Mouse (Mus musculus): Measurements from ENCODE around the gene Smoc1.

Smoc1 gene

DNA sequence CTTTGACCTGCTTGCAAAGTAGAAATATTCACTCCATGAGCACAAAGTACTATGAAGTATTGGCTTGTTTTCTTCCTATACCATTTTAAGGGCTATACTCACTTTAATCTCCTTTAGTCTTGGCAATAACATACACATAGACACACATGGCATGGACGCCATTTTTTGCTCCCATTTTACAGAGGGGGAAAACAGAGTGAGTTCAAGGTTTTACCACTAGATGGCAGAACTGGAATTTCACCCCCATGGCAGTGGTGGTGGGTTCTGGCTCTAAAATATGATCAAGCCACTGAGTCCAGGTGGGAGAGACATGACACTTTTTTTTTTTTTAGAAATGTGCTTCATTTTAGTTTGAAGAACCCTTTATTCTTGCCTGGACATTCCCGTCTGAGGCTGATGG is 1.6 kb upstream of the Smoc1 start:
- DNase-seq (ENCODE audit: low spot score in 2 of 2) = no peak

- peak in 1 of 2 experiments; percentile 29 for DNase-seq (ENCODE audit: low spot score in 2 of 2)
Measured at GRCm38 (mm10) chr12:81026995-81027942, 661 bp downstream of the Smoc1 start.

DNA sequence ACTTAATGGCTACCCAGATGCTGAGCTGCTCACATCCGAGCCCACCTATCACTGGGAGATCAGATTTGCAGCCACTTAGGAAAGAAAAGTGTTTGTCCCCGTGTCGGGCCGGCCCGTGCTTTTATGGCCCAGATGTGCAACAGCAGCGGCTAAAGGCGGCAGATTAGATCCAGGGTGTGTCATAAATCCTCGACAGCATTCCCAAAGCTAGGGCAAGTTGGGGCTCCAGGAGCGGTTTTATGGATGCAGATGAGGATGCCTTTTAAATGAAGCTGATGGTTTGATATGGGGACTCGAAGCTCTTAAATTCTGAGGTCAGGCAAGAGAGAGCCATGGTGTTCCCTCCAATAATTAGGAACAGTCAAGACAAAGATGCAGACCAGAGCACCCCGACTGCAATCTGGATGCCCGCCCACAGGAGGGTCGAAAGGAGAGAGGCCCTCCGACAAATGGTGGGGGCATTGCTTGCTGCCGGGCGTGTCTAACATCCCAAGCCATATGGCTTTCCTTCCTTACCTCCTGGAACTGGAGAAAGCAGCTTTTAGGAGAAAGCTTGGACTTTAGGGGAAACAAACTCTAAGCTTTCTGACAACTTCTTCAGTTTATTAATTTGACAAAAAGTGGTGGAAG is 1.8 kb downstream of the Smoc1 start:
- no peak for DNase-seq (ENCODE audit: low spot score in 2 of 2)

DNA sequence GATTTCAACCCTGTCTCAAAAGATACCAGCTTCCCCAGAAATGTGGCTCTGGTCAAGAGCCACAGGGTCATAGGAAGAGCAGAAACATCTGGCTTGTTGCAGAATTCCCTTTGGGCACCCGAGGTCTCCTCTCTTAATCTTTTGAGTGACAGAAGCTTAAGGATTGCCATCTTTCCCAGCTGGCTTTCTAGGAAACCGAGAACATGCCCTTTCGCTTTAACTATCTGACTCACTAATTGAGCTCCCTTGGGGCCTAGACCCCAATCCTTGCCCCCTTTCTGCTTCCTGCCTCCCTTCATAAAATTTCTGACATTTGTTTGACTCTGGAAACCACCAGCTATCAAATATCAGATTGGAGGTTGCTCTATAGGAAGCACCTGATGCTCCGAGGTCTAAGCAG is 3.1 kb downstream of the Smoc1 start:
- no peak for DNase-seq (ENCODE audit: low spot score in 2 of 2)

- no peak for DNase-seq (ENCODE audit: low spot score in 2 of 2)
Measured at GRCm38 (mm10) chr12:81031579-81031978, 5.0 kb downstream of the Smoc1 start.

GRCm38 (mm10) chr12:81033389-81034041 is 6.9 kb downstream of the Smoc1 start:
- peak; percentile 23 to 41 for DNase-seq (ENCODE audit: low spot score in 2 of 2)

DNA sequence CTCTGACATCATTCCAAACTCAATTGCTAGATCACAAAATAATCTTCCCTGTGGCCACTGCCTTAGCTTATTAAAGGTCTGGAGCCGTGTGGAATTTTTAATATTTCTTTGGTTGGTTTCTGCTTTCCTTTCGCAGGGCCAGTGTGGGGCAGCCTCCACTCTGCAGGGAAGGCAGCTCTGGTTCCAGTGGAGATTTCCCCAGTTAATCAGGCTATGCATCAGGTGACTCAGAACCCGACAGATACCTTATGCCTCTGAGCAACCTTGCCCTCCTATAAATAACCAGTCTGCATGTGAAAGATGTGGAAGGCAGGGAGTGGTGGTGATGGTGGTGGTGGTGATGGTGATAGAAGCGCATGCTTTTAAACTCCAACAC is 7.4 kb downstream of the Smoc1 start:
- DNase-seq (ENCODE audit: low spot score in 2 of 2) = no peak

- DNase-seq (ENCODE audit: low spot score in 2 of 2) = no peak
Measured at GRCm38 (mm10) chr12:81035850-81036249, 9.2 kb downstream of the Smoc1 start.

DNA sequence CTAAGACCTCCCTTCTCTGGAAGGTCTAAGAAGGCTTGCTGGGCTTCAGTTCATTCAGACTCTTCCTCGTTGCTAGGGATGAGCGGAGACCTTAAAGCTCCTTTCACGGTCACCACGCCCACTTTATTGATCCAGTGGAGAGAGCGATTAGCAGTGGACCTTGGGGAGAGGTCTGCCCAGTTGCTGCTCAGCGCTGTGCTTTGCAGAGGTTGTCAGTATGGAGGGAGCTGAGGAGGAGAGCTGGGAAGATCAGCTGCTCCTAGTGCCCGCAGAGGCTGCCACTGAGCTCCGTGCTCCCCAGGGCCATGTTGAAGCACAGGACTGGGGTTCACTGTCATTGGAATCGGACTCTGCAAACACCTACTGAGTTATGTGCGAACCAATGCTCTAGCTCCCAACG is 17.0 kb downstream of the Smoc1 start:
- DNase-seq (ENCODE audit: low spot score in 2 of 2) = no peak

DNA sequence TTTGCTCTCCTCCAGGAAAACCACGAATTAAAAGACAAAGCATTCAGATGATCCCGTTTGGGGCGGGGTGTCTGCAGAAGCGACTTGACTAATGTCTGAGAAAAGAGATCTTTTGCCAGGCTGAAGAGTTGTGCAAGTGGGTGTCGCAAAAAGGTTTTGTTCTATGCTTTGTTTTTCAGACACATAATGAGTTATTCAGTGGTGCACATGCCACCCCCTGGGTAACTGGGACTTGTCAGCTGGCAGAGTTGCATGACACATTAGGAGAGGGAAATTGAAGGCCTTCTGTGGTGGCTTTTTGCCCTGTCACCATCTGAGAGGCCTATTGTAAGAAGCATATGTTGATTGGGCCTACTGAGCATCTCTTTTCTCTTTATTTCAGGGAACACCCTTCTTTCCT is 20.3 kb downstream of the Smoc1 start:
- DNase-seq (ENCODE audit: low spot score in 2 of 2) = no peak

DNA sequence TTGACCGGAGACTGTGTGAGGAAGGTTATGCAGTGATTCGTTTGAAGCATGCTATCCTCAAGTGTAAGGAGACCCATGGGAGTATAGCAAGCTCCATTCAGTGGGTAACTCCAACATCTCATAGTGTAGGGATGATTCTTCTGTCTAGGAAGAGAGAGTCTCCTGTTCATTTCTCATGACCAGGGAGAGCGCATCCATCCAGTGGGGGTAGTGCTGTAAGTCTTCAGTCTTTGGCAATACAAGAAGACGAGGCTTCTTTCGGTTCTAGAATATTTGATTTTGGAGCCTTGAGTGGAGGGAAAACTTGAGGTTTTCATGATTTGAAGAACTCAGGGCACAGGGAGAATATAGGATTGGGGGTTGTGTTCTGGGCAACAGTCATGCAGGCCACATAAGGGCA is 23.1 kb downstream of the Smoc1 start:
- no peak for DNase-seq (ENCODE audit: low spot score in 2 of 2)

DNA sequence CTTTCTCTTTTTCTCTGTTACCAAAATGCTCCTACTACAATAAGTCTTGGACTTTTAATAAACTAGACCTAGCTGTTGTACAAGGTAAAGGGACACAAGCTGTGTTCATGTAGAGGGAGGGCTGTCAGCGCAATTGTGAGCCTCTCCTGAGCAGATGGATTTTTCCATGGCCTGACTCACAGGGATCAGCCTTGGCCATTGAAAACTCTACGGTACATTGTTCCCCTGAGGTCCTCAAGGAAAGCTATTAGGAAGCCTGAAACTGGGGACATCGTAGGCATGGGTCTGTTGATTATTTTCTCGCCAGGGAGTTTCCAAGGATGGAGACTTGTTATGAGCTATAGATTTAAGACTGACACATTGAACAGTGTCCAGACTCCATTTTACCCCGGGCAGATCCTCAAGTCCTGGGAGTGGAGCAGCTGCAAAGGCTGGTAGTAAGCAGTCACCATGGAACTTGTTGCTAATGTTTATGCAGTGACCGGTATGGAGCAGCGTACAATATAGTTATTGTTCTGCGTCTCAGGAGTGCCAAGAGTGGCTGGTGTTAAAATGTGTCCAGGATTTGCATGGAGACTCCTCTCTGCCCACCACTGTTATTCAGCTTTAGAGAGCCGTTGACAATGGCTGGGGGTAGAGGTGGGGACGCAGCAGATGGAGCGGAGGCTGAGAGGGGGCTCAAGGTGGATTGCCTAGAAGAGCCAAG is 28.5 kb downstream of the Smoc1 start:
- DNase-seq (ENCODE audit: low spot score in 2 of 2) = no peak

GRCm38 (mm10) chr12:81055811-81056210 is 29.2 kb downstream of the Smoc1 start:
- no peak for DNase-seq (ENCODE audit: low spot score in 2 of 2)

DNA sequence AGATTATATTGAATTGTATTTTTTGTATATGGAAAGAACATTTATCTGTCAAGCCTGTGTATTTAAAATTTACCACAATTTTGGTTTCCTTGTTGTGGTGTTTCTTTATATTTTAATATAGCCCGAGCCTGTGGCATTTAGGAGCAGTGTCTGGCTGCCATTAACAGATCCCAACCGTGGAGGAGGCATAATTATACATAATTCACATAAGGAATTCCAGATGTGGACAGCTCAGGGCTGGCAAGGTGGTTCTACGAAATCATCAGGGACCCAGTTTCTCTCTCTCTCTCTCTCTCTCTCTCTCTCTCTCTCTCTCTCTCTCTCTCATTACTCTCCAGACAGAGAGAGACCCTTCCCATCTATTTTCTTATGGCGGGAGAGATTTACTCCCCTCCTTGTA is 31.0 kb downstream of the Smoc1 start:
- DNase-seq (ENCODE audit: low spot score in 2 of 2) = no peak

DNA sequence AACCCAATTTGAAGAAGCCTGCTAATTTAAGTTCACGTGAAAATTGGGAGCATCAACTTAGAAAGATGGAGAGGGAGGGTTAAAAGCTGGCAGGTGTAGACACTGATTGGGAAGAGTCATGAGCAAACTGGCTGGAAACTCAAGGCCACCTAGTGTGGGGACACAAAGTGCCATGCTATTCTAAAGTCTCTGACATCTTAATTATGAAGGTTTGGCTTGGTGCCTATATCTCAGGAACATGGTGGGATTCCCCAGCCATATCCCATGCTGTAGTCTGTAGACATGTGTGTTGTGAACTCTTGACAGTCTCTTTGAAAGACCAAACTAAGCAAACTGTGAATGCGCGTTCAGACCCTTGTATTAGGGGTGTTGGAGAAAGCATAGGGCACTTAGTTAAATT is 32.0 kb downstream of the Smoc1 start:
- no peak for DNase-seq (ENCODE audit: low spot score in 2 of 2)

- no peak for DNase-seq (ENCODE audit: low spot score in 2 of 2)
Measured at GRCm38 (mm10) chr12:81061831-81062361, 35.3 kb downstream of the Smoc1 start.

- DNase-seq (ENCODE audit: low spot score in 2 of 2) = no peak
Measured at GRCm38 (mm10) chr12:81063336-81063955, 36.8 kb downstream of the Smoc1 start.

- DNase-seq (ENCODE audit: low spot score in 2 of 2) = no peak
Measured at GRCm38 (mm10) chr12:81074139-81074538, 47.5 kb downstream of the Smoc1 start.

GRCm38 (mm10) chr12:81074941-81075340 is 48.3 kb downstream of the Smoc1 start:
- DNase-seq (ENCODE audit: low spot score in 2 of 2) = no peak

- no peak for DNase-seq (ENCODE audit: low spot score in 2 of 2)
Measured at GRCm38 (mm10) chr12:81077953-81078646, 51.5 kb downstream of the Smoc1 start.

DNA sequence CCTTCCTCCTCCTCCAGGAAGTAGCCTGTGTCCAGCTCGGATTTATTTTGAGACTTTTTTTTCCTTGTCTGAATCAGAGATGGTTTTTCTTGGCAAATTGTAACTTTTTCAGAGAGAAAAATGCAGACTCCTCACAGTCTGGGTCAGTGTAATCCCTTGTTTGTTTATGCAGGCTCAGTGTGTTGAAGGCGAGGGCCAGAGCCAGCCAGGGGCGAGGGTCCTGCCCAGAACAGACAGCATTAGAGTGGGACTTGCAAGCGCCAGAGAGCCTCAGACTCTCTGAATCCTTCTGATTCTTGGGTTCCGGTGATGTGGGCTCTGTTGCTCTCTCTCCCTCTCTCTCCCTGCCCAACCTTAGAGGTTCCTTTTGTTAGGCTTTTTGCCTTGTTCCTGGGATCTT is 53.7 kb downstream of the Smoc1 start:
- no peak for DNase-seq (ENCODE audit: low spot score in 2 of 2)

Data from urinary bladder, adult 18-20 months (tissue).